Mouse (Mus musculus) cortical plate, adult 2 months (tissue): ENCODE measurements around the gene Man2a1.

Experiments
- CTCF ChIP-seq: fragments of 200-500 bp; IDR thresholded peaks from 2 replicates; pipeline ENCODE4 v1.5.1; 2011; ENCODE audit warnings: mild to moderate bottlenecking, control low read depth, low read length; ENCODE audit not compliant: insufficient read depth; ENCODE audit errors: extremely low read depth
- POLR2A ChIP-seq: fragments of 200-500 bp; IDR thresholded peaks from 2 replicates; pipeline ENCODE4 v1.6.1; 2011; ENCODE audit warnings: mild to moderate bottlenecking, low read length, control low read depth; ENCODE audit not compliant: insufficient read depth; ENCODE audit errors: extremely low read depth

- TF ChIP-seq CTCF = no peak
- TF ChIP-seq POLR2A = no peak
Observed at GRCm38 (mm10) chr17:64644888-64645605, 44.5 kb downstream of the Man2a1 start.
